Mouse (Mus musculus) testis, adult 2 months (tissue): ENCODE results near the gene Cd40. TPM values are rescaled to one million over a fixed set of nuclear protein-coding genes. Genes with fewer than 3 reads are reported as not detected.

Experiments used
- H3K27ac ChIP-seq: fragments of 200-500 bp; 2 replicates; pipeline ENCODE4 v1.5.1; 2012; ENCODE audit warnings: low read depth, low read length; ENCODE audit not compliant: control insufficient read depth, insufficient read depth
- H3K27me3 ChIP-seq: fragments of 200-500 bp; 2 replicates; pipeline ENCODE4 v1.6.1; 2012; ENCODE audit warnings: mild to moderate bottlenecking, low read length, moderate library complexity; ENCODE audit not compliant: control insufficient read depth, insufficient read depth
- H3K36me3 ChIP-seq: fragments of 200-500 bp; 2 replicates; pipeline ENCODE4 v1.6.1; 2012; ENCODE audit warnings: mild to moderate bottlenecking, low read length; ENCODE audit not compliant: control insufficient read depth, insufficient read depth
- H3K4me1 ChIP-seq: fragments of 200-500 bp; 2 replicates; pipeline ENCODE4 v1.6.1; 2012; ENCODE audit warnings: low read length; ENCODE audit not compliant: control insufficient read depth, insufficient read depth
- H3K4me3 ChIP-seq: fragments of 200-500 bp; 2 replicates; pipeline ENCODE4 v1.5.1; 2012; ENCODE audit warnings: low read depth, mild to moderate bottlenecking, low read length, moderate library complexity, mixed read lengths; ENCODE audit not compliant: control insufficient read depth
- POLR2A ChIP-seq: fragments of 200-500 bp; IDR thresholded peaks from 2 replicates; pipeline ENCODE4 v1.6.1; 2012; ENCODE audit warnings: low read depth, mild to moderate bottlenecking, inconsistent platforms, low read length, moderate library complexity; ENCODE audit not compliant: control insufficient read depth
- polyA plus RNA-seq: library from polyadenylated mRNA; depleted of rRNA; stranded (reverse); fragments of >200 nt; gene quantifications from 2 replicates; pipeline ENCODE4 v1.2.3, GENCODE M21; 2012; rRNA removed

Cd40 gene
- polyA plus RNA-seq, 1 experiment = 0.99 TPM

GRCm38 (mm10) chr2:165121206-165121840 is 65.9 kb downstream of the Cd40 start:
- Histone ChIP-seq H3K27me3 (no peaks in the 10 kb centered on the region), H3K27ac (no peak overlapping the region)

More at GRCm38 (mm10) chr2:165121206-165121840, 65.9 kb downstream of the Cd40 start:
- TF ChIP-seq POLR2A = no peak
- peaks cover 5% of the 10 kb centered on the region for H3K4me1 ChIP-seq
- H3K4me3 ChIP-seq = no peak overlapping the region
- H3K36me3 ChIP-seq = no peaks in the 10 kb centered on the region

Other genes with a start within 250 kb of the Cd40 start
- gene Zswim1, start 232.9 kb upstream of the Cd40 start, polyA plus RNA-seq = 25.3 and 26.0 TPM in 2 replicates
- 154 and 173 TPM in 2 replicates for gene Spata25, start 227.1 kb upstream of the Cd40 start, polyA plus RNA-seq
- gene Ctsa, start 222.8 kb upstream of the Cd40 start, polyA plus RNA-seq = 22.7 and 25.9 TPM in 2 replicates
- gene Neurl2, start 222.2 kb upstream of the Cd40 start, polyA plus RNA-seq = 1.2 and 1.3 TPM in 2 replicates
- gene Pltp, start 197.9 kb upstream of the Cd40 start, polyA plus RNA-seq = 18.0 and 23.7 TPM in 2 replicates
- gene Pcif1, start 176.3 kb upstream of the Cd40 start, polyA plus RNA-seq = 17.0 and 19.3 TPM in 2 replicates
- 9.8 and 10.6 TPM in 2 replicates for gene Zfp335, start 143.9 kb upstream of the Cd40 start, polyA plus RNA-seq
- gene Mmp9, start 114.8 kb upstream of the Cd40 start, polyA plus RNA-seq = 0.37 and 0.61 TPM in 2 replicates
- gene Slc12a5, start 94.8 kb upstream of the Cd40 start, polyA plus RNA-seq = 15.9 and 16.6 TPM in 2 replicates
- 37.0 and 40.3 TPM in 2 replicates for gene Ncoa5, start 20.8 kb upstream of the Cd40 start, polyA plus RNA-seq
- gene 1700025C18Rik, start 35.1 kb downstream of the Cd40 start, polyA plus RNA-seq = 26.9 and 28.7 TPM in 2 replicates
- gene Cdh22, start 179.2 kb downstream of the Cd40 start, polyA plus RNA-seq = 0.35 and 0.37 TPM in 2 replicates
- gene Slc35c2, start 232.2 kb downstream of the Cd40 start, polyA plus RNA-seq = 55.2 and 58.7 TPM in 2 replicates